Mouse (Mus musculus) thymus, postnatal 0 days (tissue): ENCODE measurements around the gene 1700014D04Rik. TPM values are rescaled to one million over a fixed set of nuclear protein-coding genes. Genes with fewer than 3 reads are reported as not detected.
"Not testable (repeated sequence)": the region's sequence is repeated elsewhere in the genome, so short reads cannot be mapped to it uniquely, and the experiment has no call there.

Source experiments
- DNase-seq: peaks from one replicate; pipeline ENCODE4 v3.0.0-alpha.2; 2015; ENCODE audit warnings: low spot score
- polyA plus RNA-seq: library from polyadenylated mRNA; unstranded; fragments of >200 nt; fragmentation: Nextera tagmentation; extraction: Ambion mirVana; gene quantifications from 2 replicates; pipeline ENCODE4 v1.2.1, GENCODE M21; 2015

1700014D04Rik gene
- polyA plus RNA-seq, 1 experiment from 2014 or later: not detected

DNA sequence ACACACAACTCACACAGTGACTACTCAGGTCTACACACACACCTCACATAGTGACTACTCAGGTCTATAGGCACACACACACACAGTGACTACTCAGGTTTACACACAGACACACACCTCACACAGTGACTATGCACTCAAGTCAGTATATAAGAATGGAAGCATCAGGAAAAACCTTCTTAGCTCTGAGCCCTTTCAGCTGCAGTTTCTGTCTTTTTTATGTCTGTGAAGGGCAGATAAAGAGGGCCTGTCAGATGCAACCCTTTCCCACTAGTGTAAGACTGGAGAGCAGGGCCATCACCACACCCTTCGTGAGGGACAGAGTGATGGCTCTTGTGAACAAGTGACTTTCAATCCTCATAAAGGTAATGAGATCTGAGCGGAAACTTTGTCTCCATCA is 8.1 kb downstream of the 1700014D04Rik start:
- no peak for DNase-seq

DNA sequence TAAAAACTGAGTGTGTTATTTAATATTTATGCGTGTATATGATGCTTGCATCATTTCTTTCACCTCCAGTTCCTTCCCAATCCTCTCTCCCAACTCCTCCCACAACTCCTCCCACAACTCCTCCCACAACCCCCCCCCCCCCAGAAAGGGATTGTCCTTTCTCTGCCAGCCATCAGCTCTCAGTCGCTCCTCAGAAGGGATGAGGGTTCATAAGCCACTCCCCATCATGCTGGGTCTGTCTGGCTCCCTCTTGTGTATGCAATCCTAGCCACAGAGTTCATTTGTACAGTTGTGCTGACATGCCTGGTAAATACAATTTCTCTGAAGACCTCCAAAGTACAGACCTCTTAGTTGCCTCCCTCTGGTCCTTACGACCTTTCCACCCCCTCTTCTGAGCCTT is 11.4 kb downstream of the 1700014D04Rik start:
- DNase-seq: no peak

DNA sequence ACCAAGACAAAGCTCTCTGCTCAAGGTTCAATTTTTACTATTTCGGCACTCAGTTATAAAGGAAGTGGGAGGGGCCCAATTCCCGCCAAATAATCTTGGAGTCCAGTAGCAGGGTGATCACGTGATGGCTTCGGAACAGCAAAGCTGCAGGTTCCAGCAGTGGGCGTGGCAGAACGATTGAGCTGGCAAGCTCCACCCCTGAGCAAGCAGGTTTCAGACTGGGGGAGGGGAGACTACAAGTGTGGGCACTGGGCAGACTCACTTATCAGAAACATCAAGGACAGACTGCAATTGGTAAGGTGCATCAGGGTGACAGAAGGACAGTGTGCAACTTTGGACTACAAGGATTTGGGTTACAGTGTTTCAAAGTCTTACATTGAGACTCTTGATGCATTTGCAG is 12.2 kb downstream of the 1700014D04Rik start:
- DNase-seq: not testable (repeated sequence)

DNA sequence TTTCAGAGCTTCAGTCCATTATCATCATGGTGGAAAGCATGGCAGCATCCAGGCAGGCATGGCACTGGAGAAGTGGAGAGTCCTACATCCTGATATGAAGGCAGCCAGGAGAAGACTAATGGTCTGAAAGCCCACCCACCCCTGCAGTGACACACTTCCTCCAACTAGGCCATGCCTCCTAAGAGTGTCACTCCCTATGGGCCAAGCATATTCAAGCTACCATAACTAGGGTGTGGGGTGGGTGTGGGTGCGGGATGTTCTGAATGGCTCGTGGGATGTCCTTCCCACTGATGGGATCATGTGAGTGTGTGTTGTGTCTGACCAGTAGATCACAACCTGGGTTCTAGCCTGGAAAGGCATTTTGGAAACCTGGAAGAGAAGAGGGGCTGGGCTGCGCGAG is 12.6 kb downstream of the 1700014D04Rik start:
- no peak for DNase-seq

DNA sequence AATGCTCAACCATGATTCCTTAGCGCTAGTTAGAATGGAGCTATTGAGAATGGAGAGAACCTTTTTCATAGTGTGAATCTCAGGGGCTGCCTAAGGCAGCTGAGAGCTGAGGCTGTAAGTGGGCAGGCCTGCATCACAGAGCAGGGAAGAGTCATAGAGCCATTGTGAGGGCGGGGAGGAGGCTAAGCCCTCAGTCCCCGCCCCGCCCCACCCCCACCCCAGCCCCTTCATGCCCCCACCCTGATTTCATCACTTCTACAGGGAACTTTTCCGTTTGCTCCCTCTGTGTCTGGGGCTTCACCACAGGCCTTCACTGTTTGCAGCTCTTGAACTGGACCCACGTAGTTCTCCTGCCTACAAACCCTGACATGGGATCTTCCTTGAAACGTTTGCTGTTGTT is 14.9 kb downstream of the 1700014D04Rik start, which contains the start of gene Spata31d1d:
Spata31d1d (minus strand) TSS at position 101 of the 400 bp plus-strand sequence.
- no peak for DNase-seq

DNA sequence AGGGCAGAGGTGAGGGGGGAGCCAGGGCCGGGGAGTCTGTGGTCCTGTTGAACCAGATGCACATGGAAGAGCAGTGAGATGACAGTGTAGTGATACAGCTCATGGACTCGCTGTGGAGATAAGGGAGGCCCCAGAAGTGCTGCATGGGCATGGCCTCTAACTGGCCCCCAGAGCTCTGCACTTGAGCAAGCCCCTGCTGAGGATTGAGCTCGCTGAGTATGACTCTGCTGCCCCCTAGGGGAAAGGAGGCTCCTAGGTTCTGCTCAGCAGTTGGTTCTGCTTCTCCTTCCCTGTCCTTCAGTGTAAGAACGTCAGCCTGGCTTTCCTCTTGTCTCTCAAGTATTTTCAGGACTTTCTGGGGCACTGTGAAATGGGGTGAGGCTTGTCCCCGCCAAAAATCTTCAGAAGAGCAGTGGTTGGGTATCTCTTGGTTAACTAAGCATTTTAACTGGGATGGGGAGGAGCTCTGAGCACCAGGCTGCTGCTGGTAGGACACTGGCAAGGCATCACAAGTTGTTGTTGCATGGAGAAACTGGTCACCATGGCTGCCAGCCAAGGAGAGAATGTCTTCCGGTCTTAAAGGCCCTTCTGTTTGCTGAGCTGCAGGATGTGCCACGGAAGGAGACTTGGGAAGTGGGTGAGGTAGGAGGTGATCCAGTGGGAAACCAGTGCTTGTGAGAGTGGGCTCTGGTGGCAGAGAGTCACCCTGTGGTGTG is 18.0 kb downstream of the 1700014D04Rik start:
- peak; percentile 81 for DNase-seq

DNA sequence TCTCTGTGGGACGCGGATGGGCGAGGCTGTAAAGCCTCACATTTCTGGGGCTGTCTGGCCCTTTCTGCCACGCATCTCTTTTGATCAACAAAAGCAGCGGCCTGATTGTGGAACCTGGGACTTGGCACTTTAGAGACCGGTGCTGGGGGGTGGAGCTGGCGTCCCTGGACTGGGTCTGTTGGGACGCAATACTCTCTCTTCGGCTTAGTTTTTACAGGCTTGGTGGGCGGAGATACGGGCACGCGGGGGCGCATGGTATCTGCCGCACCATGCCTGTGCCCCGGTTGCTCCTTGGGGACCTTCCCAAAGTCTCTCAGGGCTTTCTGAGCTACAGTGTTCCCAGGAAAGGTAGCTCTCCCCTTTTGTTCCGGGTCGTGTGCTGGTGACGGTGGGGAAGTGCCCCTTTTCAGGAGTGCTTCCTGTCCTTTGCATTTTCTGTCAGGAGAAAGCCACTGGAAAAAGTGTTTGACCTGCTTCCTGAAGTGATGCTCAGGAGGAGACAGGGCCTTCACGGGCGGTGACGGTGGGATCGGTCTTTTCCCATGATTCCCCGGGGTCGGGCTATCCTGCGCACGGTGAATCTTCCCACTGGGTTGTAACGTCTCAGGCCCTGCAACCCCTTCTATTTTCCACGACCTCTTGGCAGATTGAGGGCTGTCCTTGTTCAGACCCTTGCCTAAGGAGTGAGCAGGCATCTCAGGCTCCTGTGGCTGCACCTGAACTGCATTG is 20.2 kb downstream of the 1700014D04Rik start:
- DNase-seq: no peak

DNA sequence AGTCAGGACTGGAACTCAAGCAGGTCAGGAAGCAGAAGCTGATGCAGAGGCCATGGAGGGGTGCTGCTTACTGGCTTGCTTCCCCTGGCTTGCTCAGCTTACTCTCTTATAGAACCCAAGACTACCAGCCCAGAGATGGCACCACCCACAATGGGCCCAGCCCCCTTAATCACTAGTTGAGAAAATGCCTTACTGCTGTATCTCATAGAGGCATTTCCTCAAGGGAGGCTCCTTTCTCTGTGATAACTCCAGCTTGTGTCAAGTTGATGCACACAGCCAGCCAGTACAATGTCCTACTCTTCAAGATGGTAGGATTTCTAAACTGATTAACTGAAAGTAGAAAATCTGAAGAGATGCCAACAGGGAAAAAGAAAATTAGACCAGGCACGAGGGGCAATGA is 24.5 kb downstream of the 1700014D04Rik start:
- not testable (repeated sequence) for DNase-seq

DNA sequence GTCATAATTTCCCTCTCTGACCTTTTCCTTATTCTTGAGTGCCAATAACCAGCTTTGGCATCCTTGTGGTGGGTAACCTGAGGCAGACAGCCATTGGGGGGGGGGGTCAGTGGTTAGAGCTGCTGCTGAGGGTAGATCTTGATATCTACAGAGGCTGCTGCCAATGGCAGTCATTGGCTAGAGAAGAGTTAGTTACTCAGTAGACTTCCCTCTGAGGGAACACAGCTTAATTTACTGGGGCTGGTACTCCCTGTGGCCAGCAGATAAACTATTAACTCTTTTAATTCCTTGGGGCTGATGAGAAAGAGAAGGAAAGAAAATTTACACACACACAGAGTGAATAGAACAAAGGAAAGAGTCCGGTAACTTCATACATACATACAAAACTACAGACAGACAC is 27.1 kb downstream of the 1700014D04Rik start:
- DNase-seq: no peak

DNA sequence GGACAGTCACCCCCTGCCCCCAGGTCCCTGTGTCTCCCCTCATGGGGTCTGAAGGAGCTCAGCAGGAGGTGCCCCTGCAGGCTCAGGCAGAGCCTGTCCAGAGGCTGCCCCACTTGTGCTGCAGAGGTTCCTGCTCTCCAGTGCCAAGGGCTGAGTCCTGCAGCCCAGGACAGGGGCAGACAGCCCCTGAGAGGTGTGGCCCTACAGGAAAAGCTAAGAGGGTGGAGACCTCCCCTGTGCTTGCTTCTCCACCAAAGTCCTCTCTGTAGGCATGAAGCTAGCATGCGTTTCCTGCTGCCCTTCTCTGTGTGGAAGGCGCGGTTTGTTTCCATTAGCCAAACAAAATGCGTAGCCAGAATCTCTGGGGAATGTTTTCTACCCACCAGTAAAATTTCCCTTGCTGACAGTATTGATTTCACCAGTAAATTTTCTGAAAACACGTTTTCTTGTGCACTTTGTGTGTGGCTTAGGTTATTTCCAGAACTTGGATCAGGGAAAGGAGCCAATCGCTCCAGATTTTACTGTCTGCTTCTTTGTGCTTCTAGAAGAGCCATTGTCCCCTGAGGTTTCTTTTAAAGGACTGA is 27.6 kb downstream of the 1700014D04Rik start:
- DNase-seq: not testable (repeated sequence)

DNA sequence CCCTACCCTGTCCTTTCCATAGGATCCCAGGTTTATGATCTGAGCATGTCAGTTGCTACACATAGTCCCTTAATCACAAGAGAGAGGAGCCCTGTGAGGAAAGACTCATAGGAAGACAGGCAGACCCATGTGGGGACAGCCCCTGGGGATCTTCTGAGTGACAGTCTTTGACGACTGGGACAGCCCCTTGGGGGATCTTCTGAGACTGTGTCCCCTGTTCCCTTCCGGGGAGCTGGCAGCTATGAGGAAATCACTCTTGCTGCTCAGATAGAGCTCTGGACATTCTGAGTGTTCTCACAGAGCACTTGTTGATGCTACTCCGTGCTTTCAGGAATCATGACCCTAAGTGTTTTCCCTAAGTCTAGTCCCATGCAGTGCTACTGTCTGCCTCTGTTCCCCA is 32.8 kb downstream of the 1700014D04Rik start:
- no peak for DNase-seq

DNA sequence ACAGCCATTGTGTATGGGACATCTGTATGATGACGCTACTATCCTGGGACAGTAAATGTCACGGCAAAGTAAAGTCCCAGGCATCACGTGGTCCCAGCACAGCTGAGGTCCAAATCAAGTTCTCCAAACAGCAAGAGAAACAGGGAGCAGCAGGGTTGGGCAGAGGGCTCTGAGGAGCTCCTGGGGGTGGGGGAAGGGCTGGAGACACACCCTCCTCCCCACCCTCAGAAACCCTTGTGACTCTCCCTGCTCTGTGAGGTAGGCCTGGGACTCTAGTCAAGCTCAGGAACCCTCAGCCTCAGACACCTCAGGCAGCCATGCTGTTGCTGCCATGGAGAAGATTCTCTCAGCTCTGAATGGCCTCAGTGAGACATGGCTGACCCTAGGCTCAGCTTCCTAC is 34.6 kb downstream of the 1700014D04Rik start, which contains the start of gene Spata31d1b:
Spata31d1b (plus strand) TSS at position 301 of the 400 bp plus-strand sequence.
- DNase-seq: not testable (repeated sequence)

DNA sequence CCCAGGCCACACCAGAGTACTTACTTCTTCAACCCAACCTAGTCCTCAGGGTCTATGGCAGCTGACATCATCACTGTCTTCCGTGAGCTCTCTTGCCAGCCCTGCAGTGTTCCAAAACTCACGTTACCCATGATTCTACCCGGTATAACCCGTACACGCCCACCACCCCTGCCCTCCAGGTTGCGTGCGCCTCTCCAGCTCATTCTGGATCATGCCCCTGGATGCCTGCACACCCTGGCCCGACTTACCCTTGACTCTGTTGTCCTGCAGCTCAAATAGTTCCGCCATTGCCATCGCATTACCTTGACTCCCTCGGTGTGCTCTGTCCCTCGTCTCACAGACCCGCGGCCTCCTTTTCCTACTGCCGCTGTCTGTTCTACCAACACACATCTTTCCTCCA is 36.3 kb downstream of the 1700014D04Rik start, which contains the start of gene Spata31d1a:
Spata31d1a (minus strand) TSS at position 101 of the 400 bp plus-strand sequence.
- no peak for DNase-seq

DNA sequence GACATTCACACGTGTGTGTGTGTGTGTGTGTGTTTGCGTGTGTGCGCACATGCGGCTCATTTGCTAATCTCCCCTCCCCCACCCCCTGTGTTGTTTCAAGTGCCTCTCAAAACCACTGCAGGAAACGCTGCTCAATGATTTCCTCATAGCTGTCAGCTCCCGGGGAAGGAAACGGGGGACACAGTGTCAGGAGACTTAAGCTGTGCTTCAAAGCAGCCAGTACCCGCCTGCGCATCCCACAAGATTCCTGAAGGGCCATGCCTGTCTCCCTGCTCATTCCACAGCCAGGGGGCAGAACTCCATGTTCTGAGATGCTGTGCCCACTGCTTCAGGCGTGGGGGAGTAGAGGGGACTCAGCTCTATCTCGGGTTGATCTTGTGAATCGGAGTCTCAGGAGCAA is 42.0 kb downstream of the 1700014D04Rik start:
- DNase-seq: peak; percentile 48

DNA sequence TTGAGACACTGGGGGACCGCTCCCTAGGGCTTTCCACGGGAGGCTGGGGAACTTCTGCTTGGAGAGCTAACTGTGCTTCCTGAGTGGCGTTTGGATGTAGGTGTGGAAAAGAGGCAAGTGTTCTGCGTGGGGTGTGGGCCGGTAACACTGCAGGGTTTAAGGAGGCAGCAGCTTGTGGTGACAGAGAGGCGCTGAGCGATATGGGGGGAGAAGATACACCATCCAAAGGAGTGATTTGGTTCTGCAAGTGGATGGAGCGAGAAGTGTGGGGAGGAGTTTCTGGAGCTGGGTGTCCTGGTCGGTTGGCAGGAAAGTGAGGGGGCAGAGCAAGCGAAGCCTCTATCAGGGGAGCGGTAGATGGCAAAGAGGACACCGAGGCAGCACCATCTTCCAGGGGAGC is 43.0 kb downstream of the 1700014D04Rik start:
- DNase-seq: no peak

DNA sequence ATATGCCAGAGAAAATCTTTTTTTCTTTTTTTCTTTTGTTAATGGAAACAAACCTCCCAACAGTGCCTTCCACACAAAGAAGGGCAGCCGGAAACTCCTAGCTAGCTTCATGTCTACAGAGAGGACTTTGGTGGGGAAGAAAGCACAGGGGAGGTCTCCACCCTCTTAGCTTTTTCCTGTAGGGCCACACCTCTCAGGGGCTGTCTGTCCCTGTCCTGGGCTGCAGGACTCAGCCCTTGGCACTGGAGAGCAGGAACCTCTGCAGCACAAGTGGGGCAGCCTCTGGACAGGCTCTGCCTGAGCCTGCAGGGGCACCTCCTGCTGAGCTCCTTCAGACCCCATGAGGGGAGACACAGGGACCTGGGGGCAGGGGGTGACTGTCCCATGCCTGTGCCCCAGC is 46.4 kb downstream of the 1700014D04Rik start:
- not testable (repeated sequence) for DNase-seq

DNA sequence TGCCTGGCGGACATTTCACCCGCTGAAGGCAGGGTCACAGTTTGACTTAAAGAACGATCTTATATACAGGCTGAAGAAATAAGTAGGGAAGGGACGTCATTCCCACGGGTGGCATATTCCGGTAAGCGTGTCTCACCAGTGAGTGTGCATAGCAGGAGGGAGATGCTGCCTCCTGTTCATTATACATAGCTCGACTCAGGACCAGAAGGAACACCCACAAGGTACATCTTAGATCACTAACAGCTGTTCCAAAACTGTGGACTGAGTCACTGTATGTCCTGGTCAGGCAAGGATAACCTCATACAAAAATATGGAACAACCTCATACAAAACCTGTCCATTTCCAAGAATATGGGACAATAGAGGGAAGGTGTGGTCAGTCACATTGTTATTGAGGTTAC is 47.4 kb downstream of the 1700014D04Rik start:
- no peak for DNase-seq

DNA sequence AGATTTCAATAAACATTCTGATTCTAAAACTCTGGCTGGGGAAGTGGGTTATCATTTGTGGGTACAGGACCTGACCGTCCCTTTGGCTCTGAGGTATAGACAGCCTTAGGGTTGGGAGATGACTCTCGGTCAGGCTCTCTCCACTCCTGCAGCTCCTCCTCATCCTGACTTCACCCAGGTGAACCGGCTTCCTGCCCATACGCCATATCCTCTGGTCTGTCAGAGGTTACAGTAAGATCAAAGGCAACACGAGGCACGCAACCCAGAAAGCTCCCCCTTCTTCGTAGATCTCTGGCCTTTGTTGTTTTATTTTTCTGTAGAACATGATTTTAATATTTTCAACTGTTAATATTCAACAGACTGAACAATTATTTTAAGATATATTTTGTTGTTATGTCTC is 50.8 kb downstream of the 1700014D04Rik start:
- DNase-seq: peak; percentile 23

DNA sequence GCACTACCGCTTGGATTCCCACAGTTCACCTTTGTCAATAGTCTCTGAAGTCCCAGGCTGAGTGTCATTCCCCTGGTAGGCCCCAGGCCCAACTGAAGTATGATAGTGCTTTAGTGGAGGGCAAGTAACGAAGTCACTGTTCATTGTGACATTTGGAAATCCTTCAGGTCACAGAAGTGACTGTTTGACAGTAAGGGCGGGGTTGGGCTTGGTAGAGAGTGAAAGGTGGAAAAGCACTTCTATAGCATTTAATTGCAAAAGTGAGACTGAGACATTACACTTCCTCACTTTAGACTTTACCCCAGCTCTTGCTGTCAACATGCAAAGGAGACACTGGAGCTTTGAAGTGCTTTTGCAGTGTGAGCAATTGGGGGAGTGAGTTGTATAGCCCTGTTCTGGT is 52.5 kb downstream of the 1700014D04Rik start, which contains the start of gene 4921517D22Rik:
4921517D22Rik (minus strand) TSS at position 101 of the 400 bp plus-strand sequence.
- DNase-seq: no peak

DNA sequence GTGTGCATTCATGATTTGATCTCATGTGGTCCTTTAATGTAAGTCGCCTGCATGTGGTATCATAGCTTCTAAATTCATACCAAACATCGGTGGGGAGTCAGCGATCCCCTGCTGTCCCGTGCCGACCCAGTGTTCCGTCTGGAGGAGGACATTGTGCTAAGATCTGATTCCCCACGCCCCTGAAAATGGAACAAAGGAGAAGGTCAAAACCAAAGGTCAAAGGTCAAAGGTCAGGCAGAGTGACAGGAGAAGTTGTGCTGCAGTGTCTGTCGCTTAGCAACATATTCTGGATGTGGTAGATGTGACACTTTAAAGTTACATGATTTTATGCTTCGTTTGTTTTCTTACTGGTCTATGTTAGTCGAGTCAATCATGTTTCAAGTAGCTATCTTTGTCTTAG is 55.1 kb downstream of the 1700014D04Rik start:
- DNase-seq: no peak
